Mouse (Mus musculus) frontal cortex, adult (tissue): Measurements from ENCODE around the gene Gdf3.

Experiments used
- ATAC-seq: cut with Nextera tagmentation; 2 replicates; pipeline ENCODE4 v1.9.2; 2017; ENCODE audit warnings: mild to moderate bottlenecking, moderate library complexity, mixed read lengths; ENCODE audit not compliant: low TSS enrichment

Gene Gdf3

DNA sequence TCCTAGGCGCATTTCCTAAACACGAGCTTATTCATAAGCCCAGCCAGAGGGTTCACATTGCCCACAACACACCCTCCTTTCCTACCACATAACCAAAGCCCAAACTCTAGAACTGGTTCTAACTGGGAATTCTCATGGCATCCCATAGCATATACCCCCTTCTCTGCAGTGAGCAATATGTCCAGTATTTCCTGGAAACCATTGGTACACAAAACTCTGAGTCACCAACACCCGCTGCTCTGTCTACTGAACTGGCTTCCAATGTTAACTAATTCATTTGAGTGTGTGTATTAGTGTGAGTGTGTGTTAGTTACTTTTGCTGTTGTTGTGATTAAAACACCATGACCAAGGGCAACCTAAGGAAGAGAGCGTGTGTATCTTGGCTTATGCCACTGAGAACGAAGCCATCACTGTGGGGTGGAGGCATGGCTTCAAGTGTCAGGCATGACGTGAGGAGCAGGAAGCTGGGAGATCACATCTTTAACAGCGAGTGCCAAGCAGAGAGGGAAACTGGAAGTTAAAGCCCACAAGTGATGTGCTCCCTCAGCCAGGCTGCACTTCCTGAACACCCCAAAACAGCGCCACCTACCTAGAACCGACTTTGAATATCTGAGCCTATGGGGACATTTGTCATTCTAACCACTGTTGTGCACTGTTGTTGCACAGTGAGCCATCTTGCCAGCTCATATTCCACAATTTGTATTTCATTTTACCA lies 44.7 kb downstream of the Gdf3 start:
- no peak for ATAC-seq

DNA sequence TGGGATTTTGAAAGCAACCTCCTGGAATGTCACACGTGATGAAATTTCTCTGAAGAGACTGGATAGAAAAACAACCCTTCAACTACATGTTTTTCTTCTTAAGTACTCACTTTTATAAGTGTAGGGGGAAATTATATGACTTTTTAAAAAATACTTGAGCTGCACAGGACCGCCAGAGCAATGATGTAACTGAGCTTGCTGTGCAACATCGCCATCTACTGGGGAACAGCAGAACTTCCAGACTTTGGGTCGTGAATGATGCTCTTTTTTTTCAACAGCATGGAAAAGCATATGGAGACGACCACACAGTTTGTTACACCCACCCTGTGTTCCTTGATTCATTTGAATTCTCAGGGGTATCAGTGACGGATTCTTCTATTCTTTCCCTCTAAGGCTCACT lies 47.4 kb downstream of the Gdf3 start:
- peak; percentile 91 for ATAC-seq

- no peak for ATAC-seq
Measured at GRCm38 (mm10) chr6:122561005-122561404, 48.9 kb downstream of the Gdf3 start.

GRCm38 (mm10) chr6:122560427-122560826 lies 49.5 kb downstream of the Gdf3 start:
- ATAC-seq, result peak; percentile 62

GRCm38 (mm10) chr6:122556959-122557561 lies 52.8 kb downstream of the Gdf3 start:
- peak; percentile 66 for ATAC-seq
